Comparison of ENCODE assay signal across 8 mouse cellular contexts in genomic region chrX:9662391-9663111, GRCm38 (mm10). TPM values are rescaled to one million over a fixed set of nuclear protein-coding genes. Genes with fewer than 3 reads are reported as not detected.
A peak's percentile ranks its signal among the peaks of the same experiment; 100 is the strongest.
DNase-seq lines count a peak whose midpoint lies in the region; ATAC-seq and TF ChIP-seq lines count a peak whose summit lies in the region.

Gene Dynlt3 (minus strand): TSS chrX:9663003.

- peak within 1 kb of the TSS; percentile 30 for H3K27ac ChIP-seq in forebrain, embryonic 16.5 days (ENCODE audit: low read length)
- peak within 1 kb of the TSS; percentile 78 for H3K27ac ChIP-seq in lung, embryonic 16.5 days (ENCODE audit: low read length)

- TF ChIP-seq CTCF in G1E (IDR thresholded peaks at IDR 0.05; ENCODE audit: low read depth, low read length) = no peak

- H3K9ac ChIP-seq in forebrain, embryonic 16.5 days (replicated peaks; ENCODE audit: low read depth, low read length) = peak within 1 kb of the TSS; percentile 59
- H3K9ac ChIP-seq in lung, embryonic 16.5 days (ENCODE audit: low read length) = peak within 1 kb of the TSS; percentile 69

- peak within 1 kb of the TSS; percentile 74 for H3K4me3 ChIP-seq in G1E (ENCODE audit: low read depth, low read length)
- H3K4me3 ChIP-seq in forebrain, embryonic 16.5 days (replicated peaks; ENCODE audit: low read length) = peak within 1 kb of the TSS; percentile 45
- H3K4me3 ChIP-seq in lung, embryonic 16.5 days (ENCODE audit: low read length) = peak within 1 kb of the TSS; percentile 55

- peak; percentile 66 for DNase-seq in G1E (ENCODE audit: low spot score)
- peak; percentile 86 for DNase-seq in cerebellum, adult 11-12 months
- DNase-seq in heart, postnatal 36 days = peak; percentile 70 to 75
- peak; percentile 66 to 67 for DNase-seq in layer of hippocampus, adult 8-10 months (ENCODE audit: low spot score in 2 of 2)
- DNase-seq in ovary, postnatal 10 days (ENCODE audit: low spot score) = peak; percentile 34
- DNase-seq in thymus, postnatal 10 days (ENCODE audit: low spot score in 2 of 2) = peak; percentile 44 to 66

- peak within 1 kb of the TSS; percentile 46 for H3K4me2 ChIP-seq in forebrain, embryonic 16.5 days (ENCODE audit: low read length)
- peak within 1 kb of the TSS; percentile 53 for H3K4me2 ChIP-seq in lung, embryonic 16.5 days (ENCODE audit: low read depth, low read length)

- intact Hi-C loops in heart, postnatal 36 days (cut with DNase I) = no loop called here

- no peaks in the 10 kb centered on the region; the same call in 1 of the 2 replicates for H3K4me1 ChIP-seq in G1E (ENCODE audit: insufficient read depth, low read depth, low read length)
- H3K4me1 ChIP-seq in forebrain, embryonic 16.5 days (replicated peaks; ENCODE audit: control insufficient read depth, insufficient read depth, low read length) = no peaks in the 10 kb centered on the region
- H3K4me1 ChIP-seq in lung, embryonic 16.5 days (replicated peaks; ENCODE audit: control insufficient read depth, insufficient read depth, low read length) = no peaks in the 10 kb centered on the region

- peaks cover 12% of the 10 kb centered on the region for H3K36me3 ChIP-seq in G1E (replicated peaks)
- H3K36me3 ChIP-seq in forebrain, embryonic 16.5 days (ENCODE audit: control insufficient read depth, insufficient read depth) = no peaks in the 10 kb centered on the region
- no peaks in the 10 kb centered on the region for H3K36me3 ChIP-seq in lung, embryonic 16.5 days (ENCODE audit: control insufficient read depth, insufficient read depth, low read length)

- 8% methylated on average over 30 of the region's 30 CpGs for WGBS in forebrain, embryonic 16.5 days
- WGBS in lung, embryonic 16.5 days = 11% methylated on average over 24 of the region's 30 CpGs

- H3K9me3 ChIP-seq in G1E (replicated peaks) = no peaks in the 10 kb centered on the region
- no peaks in the 10 kb centered on the region for H3K9me3 ChIP-seq in forebrain, embryonic 16.5 days (ENCODE audit: control insufficient read depth, low read length)
- H3K9me3 ChIP-seq in lung, embryonic 16.5 days (ENCODE audit: control insufficient read depth, low read length) = no peaks in the 10 kb centered on the region

- no peaks in the 10 kb centered on the region for H3K27me3 ChIP-seq in G1E (ENCODE audit: insufficient read depth, low read length)
- no peaks in the 10 kb centered on the region for H3K27me3 ChIP-seq in forebrain, embryonic 16.5 days (replicated peaks; ENCODE audit: control insufficient read depth, insufficient read depth, low read length)
- no peaks in the 10 kb centered on the region for H3K27me3 ChIP-seq in lung, embryonic 16.5 days (ENCODE audit: control insufficient read depth, insufficient read depth, low read depth, low read length)

- ATAC-seq in G1E (ENCODE audit: extremely low read depth, insufficient number of reproducible peaks, low FRiP score, poor library complexity, severe bottlenecking) = peak; percentile 99
- peak; percentile 97 for ATAC-seq in forebrain, embryonic 16.5 days
- ATAC-seq in lung, embryonic 16.5 days (ENCODE audit: low read depth) = peak; percentile 100

RNA-seq across cellular contexts. Expression of gene Dynlt3, which starts in this region (rescaled TPM):
- 112 and 125 TPM in 2 replicates for total RNA-seq in G1E (2014; fragmentation: Nextera tagmentation)
- 131 and 136 TPM in 2 replicates for total RNA-seq in G1E (2017)
- 1.5 and 2.5 TPM in 2 replicates for polyA plus RNA-seq in G1E (2012)
- polyA plus RNA-seq in forebrain, embryonic 16.5 days (2015; fragmentation: Nextera tagmentation; extraction: Ambion mirVana) = 41.0 and 44.4 TPM in 2 replicates
- total RNA-seq in heart, postnatal 36 days (2021) = 10 to 100 TPM; 50.2 to 60.4 TPM
- total RNA-seq in layer of hippocampus, adult 8-10 months (2022) = 100 to 1,000 TPM; 120 to 138 (median 124) TPM
- 75.4 and 77.1 TPM in 2 replicates for polyA plus RNA-seq in lung, embryonic 16.5 days (2015; fragmentation: Nextera tagmentation; extraction: Ambion mirVana)

Comparison
In these comparisons a context has a peak if more than half of its experiments do, and no peak if none do; other contexts are left out.
1. Peak in every context shown above with its lines: DNase-seq, ATAC-seq, H3K4me3 ChIP-seq and H3K27ac ChIP-seq.
2. RNA of gene Dynlt3 (polyA plus RNA-seq): 75.4 to 77.1 TPM in lung, embryonic 16.5 days and 41.0 to 44.4 TPM in forebrain, embryonic 16.5 days; 1.5 to 2.5 TPM in G1E; every median in the first group is over 10 times any median in the second.
3. DNase-seq: peak in every context shown above with its lines; median percentile 86 in cerebellum, adult 11-12 months; 72 in heart, postnatal 36 days; 66 in layer of hippocampus, adult 8-10 months; 66 in G1E; 55 in thymus, postnatal 10 days; 34 in ovary, postnatal 10 days.